Mouse (Mus musculus) mature B cell (primary cell): Measurements from ENCODE around the gene Tbc1d17.

ENCODE experiments used
- in situ Hi-C: fragments of 300-500 bp; cut with MboI; formaldehyde crosslinking; loops from 2 replicates; pipeline ENCODE4 v1.14.3; 2019

Tbc1d17 gene

DNA sequence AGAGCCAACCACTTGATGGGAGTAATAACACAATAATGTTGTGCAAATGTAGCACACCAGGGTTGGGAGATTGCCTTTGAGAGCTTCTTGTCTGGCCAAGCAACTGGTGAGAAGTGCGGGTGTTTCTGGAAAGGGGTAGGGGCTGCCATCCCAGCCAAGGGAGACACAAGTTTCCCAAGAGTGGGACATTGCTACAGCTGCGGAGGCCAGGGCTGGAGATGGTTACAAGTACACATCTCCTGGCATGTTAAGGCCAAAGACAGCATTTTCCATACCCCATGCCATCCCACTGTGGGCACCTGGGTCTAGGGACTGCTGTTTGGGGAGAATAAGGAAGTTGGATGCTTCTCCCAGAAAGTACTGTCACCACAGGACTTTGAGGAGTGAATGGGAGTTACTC lies 4.2 kb upstream of the Tbc1d17 start:
- in situ Hi-C loops: no loop called here

DNA sequence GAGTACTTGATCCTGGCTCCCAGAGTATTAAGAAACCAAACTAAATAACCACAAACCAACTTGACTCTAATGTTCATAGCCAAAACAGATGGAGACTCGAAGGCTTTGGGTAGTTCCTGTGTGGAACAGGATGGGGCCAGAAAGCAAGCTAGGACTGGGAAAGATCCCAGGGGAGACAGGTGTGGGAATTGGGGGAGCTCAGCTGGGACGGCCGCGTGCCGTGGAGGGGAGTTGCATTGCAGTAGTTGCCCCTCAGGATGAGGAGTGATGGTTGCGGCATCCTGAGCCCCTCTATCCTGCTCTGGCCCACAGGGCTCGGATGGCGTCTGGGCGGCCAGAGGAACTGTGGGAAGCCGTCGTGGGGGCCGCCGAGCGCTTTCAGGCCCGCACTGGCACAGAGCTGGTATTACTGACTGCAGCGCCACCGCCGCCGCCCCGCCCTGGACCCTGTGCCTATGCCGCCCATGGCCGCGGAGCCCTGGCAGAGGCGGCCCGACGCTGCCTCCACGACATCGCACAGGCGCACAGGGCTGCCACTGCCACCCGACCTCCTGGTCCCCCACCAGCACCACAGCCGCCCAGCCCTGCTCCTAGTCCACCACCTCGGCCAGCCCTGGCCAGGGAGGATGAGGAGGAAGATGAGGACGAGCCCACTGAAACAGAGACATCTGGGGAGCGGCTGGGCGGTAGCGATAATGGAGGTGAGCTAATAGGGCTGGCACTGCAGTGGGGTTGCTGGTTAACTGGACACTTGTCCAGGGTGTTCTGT lies 3.6 kb upstream of the Tbc1d17 start:
- in situ Hi-C loops: no loop called here

DNA sequence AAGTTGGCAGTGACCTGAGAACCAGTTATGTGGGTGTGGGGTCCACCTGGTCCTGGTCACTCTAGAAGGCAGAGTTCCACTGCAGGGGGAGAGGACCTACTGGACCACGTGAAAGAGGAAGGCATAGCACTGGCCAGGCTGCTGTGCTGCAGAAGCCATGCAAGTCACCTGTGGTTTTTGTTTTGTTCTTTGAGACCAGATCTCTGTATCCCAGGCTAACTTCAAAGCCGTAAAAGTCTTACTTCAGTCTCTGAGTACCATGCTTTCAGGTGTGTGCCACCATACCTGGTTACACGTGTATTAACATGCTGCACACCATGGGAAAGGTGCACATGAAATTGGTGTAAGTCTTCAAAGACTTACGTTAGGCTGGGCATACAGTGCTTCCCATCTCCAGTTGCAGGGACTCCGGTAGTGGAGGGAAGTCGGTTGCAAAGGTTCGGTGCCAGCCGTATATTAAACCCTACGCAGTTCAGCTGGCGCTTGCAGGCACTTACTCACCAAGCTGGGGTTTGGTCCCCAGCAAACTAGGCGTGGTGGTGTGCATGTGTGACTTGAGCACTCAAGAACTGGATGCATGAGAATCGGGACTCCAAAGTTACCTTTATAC lies 2.9 kb upstream of the Tbc1d17 start:
- in situ Hi-C loops: no loop called here

DNA sequence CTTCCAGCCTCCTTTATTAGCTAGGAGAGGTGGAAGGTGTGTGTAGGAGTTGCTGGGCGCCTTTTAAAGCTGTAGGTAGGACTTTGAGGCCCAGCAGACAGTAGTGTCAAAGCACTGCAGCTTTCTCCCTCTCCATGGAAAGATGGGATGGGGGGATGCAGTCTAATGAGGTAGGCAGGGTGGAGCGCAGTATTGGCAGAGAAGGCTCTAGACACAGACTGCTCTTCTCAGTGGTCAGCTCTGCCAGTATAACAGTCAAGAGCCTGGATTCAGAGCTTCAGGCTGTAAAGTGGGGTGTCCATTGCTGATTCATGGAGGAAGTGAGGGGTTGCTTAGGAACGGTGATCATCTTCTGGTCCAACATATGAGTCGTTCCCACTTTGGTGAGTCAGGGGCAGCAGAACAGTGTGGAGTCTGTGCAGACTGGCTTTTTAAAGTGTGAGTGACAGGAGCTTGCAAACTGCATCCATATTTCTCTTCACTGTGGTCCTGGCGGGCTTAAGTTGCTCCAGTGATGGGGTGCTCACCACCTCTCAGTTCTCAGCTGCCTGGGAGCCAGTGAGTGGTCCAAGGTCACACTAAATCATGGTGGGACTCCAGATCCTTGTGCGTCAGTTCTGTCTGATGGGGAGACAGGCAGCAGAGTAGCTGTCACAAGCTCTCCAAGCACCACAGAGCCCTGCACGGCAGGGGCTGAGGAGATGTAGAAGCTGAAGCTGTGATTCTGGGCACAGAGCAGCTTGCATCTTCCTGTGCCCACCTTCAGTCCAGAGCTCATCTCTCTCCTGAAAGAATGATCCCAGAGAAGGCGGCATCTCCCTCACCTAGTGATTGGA lies 2.1 kb upstream of the Tbc1d17 start:
- in situ Hi-C loops: no loop called here

DNA sequence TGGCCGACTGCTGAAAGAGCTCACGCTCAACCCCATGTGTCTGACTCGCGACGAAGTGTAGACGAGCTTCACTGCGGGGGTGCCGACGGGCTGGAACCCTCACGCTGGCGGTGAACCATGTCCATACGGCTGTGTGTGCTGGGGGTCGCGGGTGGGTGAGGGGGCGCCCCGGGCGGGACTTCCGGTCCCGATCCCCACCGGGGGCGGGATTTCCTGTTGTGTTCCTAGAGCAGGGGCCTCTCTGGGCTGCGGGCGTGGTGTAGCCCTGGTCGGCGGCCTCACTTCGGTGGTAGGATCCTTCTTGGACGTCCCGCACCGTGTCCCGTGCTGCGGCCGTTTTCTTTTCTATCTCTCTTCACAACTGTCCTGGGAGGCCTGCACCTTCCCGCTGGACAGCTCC lies 1.3 kb upstream of the Tbc1d17 start:
- in situ Hi-C loops: no loop called here

DNA sequence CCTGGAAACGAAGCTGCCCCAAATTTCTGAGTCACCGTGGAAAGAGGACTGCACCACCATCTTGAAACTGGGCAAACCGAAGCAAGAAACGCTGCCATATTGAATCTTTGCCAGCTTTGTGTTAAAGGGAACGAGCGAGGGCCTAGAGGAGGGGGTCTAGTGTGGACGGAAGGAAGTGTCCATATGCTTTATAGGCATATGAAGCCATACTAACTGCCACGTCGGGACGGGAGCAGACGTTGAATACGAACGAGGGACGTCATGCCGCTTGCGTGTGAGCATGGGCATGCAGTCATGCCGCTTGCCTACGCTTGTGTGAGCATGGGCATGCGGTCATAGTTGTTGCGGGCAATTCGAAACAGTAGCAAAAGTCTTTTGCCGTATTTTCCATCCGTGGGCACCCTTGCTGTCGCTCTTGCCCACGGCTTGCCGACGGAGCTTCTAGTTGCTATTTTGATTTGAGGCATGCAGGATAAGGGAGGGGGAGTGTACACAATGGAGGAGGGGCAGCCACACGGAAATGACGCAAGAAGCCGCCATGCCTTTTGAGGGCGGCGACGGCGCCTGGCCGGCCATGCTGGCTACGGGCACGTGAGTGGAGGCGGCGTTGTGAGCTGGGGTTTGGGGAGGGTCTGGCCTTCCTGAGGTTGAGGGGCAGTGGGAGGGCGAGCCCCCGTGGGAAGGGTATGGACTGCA lies 685 bp upstream of the Tbc1d17 start:
- in situ Hi-C loops: no loop called here

DNA sequence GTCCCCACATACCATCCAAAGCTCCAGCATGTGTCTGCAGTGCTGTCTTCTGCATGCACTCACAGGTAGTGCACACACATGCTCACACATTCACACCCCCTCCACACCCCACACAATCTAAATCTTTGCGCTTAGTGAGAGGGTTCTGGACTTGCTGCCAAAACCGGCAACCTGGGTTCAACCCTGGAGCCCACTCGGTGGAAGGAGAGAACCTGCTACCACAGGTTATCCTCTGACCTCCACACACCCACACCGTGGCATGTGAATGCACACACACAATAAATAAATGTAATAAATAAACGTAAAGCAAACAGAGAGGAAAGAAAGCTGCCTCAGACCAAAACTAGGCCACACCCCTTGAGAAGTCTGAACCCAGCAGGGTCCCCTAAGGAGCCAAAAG lies 1.1 kb downstream of the Tbc1d17 start:
- in situ Hi-C loops: no loop called here

DNA sequence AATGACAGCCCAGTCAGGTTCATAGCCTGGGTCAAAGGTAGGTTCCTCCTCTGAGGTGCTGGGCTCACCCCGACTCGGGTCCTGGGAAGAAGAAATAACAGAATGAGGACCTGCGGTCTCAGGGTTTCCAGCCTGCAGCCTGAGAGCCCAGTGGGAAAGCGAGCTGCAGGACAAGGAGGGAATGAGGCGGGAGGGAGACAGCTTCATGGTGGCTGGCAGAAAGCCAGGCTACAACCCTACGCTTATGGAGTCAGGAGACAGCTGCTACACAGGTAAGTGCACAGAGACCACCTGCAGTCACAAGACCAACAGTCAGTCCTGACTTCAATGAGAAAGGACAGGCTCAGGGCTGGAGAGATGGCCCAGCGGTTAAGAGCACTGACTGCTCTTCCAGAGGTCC lies 2.1 kb downstream of the Tbc1d17 start:
- in situ Hi-C loops: no loop called here

DNA sequence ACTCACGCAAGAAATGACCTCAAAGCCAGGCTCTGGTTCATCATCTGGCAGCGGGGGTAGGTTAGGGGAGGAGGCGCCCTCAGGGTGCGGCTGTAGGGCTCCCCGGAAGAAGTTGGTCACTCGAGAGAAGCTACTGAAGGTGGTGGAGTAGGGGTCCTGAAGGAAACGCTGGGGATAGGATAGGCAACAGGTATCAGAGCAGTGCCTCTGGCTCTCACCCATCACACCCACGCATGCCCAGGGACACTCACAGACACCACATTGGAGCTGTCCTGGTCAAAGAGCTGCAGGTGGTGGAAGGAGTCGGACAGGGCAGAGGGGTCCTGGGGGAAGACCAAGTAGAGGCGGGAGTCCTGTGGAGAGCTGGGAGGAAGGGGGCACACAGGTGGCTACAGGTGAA lies 3.9 kb downstream of the Tbc1d17 start:
- in situ Hi-C loops: no loop called here

DNA sequence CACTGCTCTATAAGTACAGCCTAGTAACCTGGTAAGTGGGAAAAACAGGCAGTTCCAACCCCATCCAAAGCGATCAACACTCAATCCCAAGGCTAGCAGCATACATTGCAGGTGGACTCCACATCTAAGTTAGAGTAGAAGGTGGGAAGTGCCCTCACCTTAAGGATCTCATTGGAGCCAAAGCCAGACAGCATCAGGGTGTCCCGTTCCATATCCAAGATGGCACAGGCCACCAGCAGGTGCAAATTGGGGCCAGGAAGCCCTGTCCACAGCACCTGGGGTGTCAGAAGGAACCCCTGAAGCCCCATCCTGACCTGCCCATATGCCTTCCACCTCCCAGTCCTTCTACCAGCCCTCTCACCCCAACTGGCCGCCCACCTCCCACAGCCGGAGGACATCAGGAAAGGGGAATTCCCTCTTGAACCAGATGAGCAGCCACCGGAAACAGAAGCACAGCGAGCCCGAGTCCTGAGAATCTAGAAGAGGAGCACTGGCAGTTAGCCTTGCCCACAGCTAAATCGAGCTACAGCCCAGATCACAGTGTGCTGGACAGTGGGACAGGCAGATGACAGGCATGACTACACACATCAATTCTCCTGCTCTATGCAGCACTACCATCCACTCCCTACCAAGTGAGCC lies 6.9 kb downstream of the Tbc1d17 start:
- in situ Hi-C loops: no loop called here

DNA sequence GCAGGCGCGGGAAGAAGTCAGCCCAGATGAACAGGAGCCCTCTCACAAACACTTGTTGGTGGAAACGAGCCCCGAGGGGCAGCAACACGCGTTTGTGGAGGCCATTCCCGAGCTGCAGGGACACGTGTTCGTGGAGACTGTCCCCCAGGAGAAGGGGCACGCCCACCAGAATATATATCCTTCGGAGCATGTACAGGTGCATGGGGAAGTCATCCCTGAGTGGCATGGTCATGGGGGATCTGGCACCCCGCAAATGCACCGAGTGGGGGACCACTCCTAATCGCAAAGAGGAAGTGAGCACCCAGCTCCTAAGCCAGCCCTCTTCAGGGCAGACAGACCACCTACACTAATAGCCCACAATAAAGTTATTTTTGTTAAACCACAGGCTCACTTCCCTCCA lies 8.5 kb downstream of the Tbc1d17 start:
- in situ Hi-C loops: no loop called here

DNA sequence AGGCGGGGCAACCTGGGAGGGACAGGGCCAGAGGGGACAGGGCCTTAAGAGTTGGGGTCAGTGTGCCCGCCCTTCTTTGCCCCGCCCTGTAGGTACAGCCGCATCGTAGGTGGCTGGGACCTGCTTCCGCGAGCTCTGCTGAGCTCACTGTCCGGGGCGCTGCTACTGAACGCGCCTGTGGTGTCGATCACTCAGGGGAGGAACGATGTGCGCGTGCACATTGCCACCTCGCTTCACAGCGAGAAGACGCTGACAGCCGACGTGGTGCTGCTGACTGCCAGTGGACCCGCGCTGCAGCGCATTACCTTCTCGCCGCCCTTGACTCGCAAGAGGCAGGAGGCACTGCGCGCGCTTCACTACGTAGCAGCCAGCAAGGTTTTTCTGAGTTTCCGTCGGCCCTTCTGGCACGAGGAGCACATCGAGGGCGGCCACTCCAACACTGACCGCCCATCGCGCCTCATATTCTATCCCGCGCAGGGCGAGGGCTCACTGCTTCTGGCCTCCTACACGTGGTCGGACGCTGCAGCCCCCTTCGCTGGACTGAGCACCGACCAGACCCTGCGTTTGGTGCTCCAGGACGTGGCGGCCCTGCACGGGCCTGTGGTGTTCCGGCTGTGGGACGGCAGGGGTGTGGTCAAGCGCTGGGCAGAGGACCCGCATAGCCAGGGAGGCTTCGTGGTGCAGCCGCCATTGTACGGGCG lies 9.2 kb downstream of the Tbc1d17 start:
- in situ Hi-C loops: loop anchor here (10.0 kb wide), 1 partner anchor 115 kb away; no protein-coding TSS in a partner anchor

DNA sequence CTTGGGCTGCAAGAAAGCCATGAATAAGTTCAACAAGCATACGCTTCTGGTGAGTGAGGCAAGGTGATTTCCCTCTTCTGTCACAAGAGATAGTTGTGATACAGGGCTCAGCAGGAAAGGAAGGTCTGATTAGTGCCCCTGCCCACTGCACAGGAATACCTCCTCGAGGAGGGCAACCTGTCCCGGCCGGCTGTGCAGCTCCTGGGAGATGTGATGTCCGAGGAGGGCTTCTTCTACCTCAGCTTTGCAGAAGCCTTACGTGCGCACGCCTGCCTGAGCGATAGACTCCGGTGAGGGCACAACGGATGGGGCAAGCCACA lies 9.7 kb downstream of the Tbc1d17 start:
- in situ Hi-C loops: loop anchor here (10.0 kb wide), 1 partner anchor 114 kb away; no protein-coding TSS in a partner anchor

DNA sequence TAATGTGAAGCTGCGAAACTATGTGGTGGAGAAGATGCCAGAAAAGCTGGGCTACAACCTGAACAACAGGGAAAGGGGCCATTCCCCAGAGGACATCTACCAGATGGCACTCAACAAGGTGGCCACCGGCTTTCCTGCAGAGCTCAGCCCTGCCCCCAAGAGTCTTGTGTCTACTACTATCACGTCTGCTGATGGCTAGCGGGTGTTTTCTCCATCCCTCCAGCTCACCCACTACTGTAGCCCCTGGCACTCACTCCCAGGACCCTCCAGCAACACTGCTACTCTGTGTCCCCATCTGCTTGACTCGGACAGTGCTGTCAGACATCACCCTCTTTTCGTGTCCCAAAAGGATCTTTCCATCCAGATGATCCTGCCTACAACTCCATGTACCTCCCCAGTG lies 10.8 kb downstream of the Tbc1d17 start:
- in situ Hi-C loops: loop anchor here (10.0 kb wide), 1 partner anchor 113 kb away; no protein-coding TSS in a partner anchor

DNA sequence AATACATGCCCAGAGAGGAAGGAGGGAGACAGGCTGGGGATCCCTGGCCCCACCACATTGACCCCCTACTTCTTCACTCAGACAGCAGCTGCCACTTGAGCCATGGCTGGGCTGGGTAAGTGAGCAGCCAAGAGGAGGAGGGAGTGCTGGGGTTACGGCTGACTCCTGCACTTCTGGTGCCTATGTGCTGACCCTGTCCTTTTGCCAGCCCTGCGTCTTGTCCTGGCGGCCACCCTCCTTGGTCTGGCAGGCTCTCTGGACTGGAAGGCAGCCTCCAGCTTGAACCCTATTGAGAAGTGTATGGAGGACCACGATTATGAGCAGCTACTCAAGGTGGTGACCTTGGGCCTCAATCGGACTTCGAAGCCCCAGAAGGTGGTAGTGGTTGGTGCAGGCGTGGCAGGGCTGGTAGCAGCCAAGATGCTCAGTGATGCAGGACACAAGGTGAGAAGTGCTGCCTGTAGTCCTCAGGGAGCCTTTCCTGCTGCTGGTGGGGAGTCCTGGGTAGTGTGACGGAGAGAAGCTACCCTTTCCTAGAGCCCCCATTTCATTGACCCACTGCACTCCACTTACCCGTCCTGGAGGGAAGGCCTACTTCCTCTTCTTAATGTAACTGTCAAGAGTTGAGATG lies 12.3 kb downstream of the Tbc1d17 start:
- in situ Hi-C loops: loop anchor here (10.0 kb wide), 1 partner anchor 112 kb away; no protein-coding TSS in a partner anchor

DNA sequence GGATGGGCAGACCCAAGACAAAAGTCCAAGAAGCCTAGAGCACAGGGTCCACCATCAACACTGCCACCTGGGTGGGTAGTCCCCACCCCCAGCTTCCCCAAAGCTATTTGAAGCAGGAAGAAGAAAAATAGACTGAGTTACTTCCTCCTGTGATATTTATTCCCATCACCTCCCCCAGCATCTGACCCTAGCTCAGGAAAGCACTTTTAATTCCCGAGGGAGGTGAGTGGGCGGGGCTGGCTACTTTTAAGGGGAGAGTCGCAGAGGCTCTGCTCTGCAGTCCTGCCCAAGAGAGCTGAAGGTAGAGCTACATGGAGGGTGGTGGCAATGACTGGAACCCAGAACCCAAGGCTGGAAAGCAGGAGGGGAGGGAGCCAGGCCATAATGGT lies 12.9 kb downstream of the Tbc1d17 start:
- in situ Hi-C loops: loop anchor here (10.0 kb wide), 1 partner anchor 111 kb away; no protein-coding TSS in a partner anchor

DNA sequence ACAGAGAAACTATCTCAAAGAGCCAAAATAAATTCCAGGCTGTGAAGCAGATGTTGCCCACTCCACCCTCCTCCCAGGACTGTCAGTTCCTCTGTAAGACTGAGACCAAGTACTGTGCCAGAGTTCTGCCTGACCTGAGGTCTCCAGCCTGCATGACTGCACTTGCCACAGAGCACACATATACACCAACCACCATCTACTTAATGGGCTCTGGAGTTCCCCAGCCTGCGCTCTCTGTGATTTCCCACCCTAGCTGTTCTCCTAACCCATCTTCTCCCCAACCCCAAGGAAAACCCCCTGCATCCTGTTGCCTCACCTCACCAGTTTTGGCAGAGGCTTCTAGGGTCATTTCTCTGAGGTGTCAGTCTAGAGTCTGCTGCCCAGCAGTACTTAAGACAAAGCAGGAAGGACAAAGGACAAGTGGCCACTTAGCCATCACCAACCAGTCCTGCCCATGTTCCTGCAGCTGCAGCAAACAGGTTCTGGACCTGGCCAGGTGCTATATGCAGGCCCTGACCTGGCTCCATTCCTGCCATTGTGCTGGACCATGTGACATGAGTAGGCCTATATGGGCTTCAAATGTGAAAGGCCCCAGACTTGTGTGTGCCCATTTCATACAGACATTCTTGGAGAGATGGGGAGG lies 13.4 kb downstream of the Tbc1d17 start:
- in situ Hi-C loops: loop anchor here (10.0 kb wide), 1 partner anchor 111 kb away; no protein-coding TSS in a partner anchor

DNA sequence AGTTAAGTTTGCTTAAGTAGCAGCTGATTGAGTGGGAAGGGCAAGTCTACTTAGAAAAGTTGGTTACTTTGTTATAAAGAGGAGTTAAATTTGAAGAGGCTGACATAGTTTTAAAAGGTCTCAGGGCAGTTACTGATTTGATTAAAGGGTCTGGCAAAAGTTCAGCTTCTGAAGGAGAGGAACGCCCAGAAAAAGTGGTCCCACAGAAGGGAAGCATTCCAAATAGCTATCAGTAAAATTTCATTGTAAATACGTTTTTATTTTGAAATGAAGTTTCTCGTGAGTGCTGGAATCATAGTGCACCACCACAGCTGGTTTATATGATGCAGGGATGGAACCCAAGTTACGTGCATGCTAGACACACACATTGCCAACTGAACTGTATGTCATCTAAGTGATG lies 16.1 kb downstream of the Tbc1d17 start:
- in situ Hi-C loops: loop anchor here (10.0 kb wide), 1 partner anchor 108 kb away; no protein-coding TSS in a partner anchor

DNA sequence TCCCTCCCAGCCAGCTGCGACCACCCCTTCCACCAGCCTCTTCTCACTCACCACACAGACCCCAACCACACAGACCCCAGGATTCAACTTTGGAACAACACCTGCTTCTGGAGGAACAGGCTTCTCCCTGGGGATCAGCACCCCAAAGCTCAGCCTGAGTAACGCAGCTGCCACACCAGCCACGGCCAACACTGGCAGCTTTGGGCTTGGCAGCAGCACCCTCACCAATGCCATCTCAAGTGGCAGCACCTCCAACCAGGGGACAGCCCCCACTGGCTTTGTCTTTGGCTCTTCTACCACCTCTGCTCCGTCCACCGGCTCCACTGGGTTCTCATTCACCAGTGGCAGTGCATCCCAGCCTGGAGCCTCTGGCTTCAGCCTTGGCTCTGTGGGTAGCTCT lies 20.2 kb downstream of the Tbc1d17 start:
- in situ Hi-C loops: no loop called here

DNA sequence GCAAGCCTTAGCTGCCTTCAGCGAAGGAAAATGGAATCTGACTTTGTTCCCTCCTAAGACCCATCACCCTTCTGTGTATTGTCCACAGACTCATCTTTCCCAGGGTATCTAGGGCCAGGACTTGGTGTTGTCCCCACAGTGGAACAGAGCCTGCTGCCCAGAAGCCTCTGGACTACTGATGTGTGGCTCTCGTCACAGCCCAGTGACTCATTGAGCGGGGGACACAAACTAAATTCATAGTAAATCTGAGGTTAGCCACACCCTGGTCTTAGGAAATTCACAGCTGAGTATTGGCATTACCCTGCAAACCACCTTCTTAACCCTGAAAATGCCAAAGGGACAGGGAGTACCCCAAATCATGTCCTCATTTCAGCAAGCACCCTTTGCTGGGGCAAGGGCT lies 22.1 kb downstream of the Tbc1d17 start:
- in situ Hi-C loops: no loop called here
